Mouse (Mus musculus) liver, embryonic 14.5 days (tissue): ENCODE results near the gene Mansc1. TPM values are rescaled to one million over a fixed set of nuclear protein-coding genes. Genes with fewer than 3 reads are reported as not detected.

ENCODE experiments used
- ATAC-seq: fragments of 200-750 bp; cut with Nextera tagmentation; 2 replicates; pipeline ENCODE4 v1.8.0; 2017; ENCODE audit warnings: moderate number of reproducible peaks, mild to moderate bottlenecking, moderate library complexity; ENCODE audit not compliant: insufficient read depth
- DNase-seq, 3 experiments: peaks; one replicate each; pipeline ENCODE4 v3.0.0-alpha.2; 2012 to 2013; ENCODE audit warnings: low read depth in 3 of 3, low spot score in 3 of 3
- H3K27ac ChIP-seq: fragments of 300-500 bp; sonication (generic); 2 replicates; pipeline ENCODE4 v1.5.1; 2014; ENCODE audit warnings: moderate library complexity, mild to moderate bottlenecking, control low read depth, inconsistent platforms
- H3K27me3 ChIP-seq: fragments of 300-500 bp; sonication (generic); 2 replicates; pipeline ENCODE4 v1.6.1; 2014; ENCODE audit warnings: mild to moderate bottlenecking, low read length, moderate library complexity; ENCODE audit not compliant: control insufficient read depth, insufficient read depth
- H3K36me3 ChIP-seq: fragments of 300-500 bp; sonication (generic); replicated peaks from 2 replicates; pipeline ENCODE4 v1.6.1; 2014; ENCODE audit warnings: low read depth; ENCODE audit not compliant: control insufficient read depth, insufficient read depth
- H3K4me1 ChIP-seq, 2 experiments: fragments of 200-500 bp in 1 of 2; fragments of 300-500 bp in 1 of 2; sonication (generic) in 1 of 2; replicated peaks; 2 replicates each; pipeline ENCODE4 v1.6.1; 2012 to 2014; ENCODE audit warnings: antibody characterized with exemption in 1 of 2, inconsistent platforms in 1 of 2, low read length in 1 of 2; ENCODE audit not compliant: control insufficient read depth in 2 of 2, insufficient read depth in 2 of 2
- H3K4me2 ChIP-seq: fragments of 300-500 bp; sonication (generic); 2 replicates; pipeline ENCODE4 v1.6.1; 2014; ENCODE audit warnings: low read depth, mild to moderate bottlenecking, control low read depth, moderate library complexity
- H3K4me3 ChIP-seq, 2 experiments: fragments of 200-500 bp in 1 of 2; fragments of 300-500 bp in 1 of 2; sonication (generic) in 1 of 2; 2 replicates each; pipeline ENCODE4 v1.5.1; 2012 to 2014; ENCODE audit warnings: low read depth in 2 of 2, low read length in 2 of 2, mild to moderate bottlenecking in 2 of 2, control low read depth in 1 of 2, inconsistent platforms in 1 of 2, moderate library complexity in 1 of 2; ENCODE audit not compliant: insufficient read depth in 1 of 2
- H3K9ac ChIP-seq: fragments of 300-500 bp; sonication (generic); replicated peaks from 2 replicates; pipeline ENCODE4 v1.6.1; 2014; ENCODE audit warnings: mild to moderate bottlenecking, control low read depth, moderate library complexity
- H3K9me3 ChIP-seq: fragments of 300-500 bp; sonication (generic); 2 replicates; pipeline ENCODE4 v1.6.1; 2016; ENCODE audit warnings: low read length, mixed read lengths; ENCODE audit not compliant: control insufficient read depth
- CTCF ChIP-seq: IDR thresholded peaks from 2 replicates; pipeline ENCODE4 v1.5.1; 2016; ENCODE audit warnings: antibody characterized with exemption, low read depth, control low read depth
- EP300 ChIP-seq: IDR thresholded peaks from 2 replicates; pipeline ENCODE4 v1.6.1; 2016; ENCODE audit warnings: antibody characterized with exemption, low read depth
- WGBS: fragments of 180-500 bp; shearing (Covaris S2); extraction: QIAGEN DNeasy Blood & Tissue Kit; methylation state at CpG from one replicate; pipeline ENCODE4 v1.1.7; 2014; ENCODE audit not compliant: insufficient replicate concordance; 5-methylcytosine and 5-hydroxymethylcytosine counted together
- polyA plus RNA-seq, 2 experiments: library from polyadenylated mRNA; depleted of rRNA in 1 of 2; stranded (reverse) in 1 of 2; unstranded in 1 of 2; fragments of >200 nt; fragmentation: Nextera tagmentation in 1 of 2; extraction: Ambion mirVana in 1 of 2; gene quantifications; 2 replicates each; pipeline versions ENCODE4 v1.2.1 to v1.2.3; 2012 to 2014

Gene Mansc1
- polyA plus RNA-seq, 2 experiments: 0.52 to 0.55 TPM

- H3K9ac ChIP-seq: no peak overlapping the region
- H3K4me2 ChIP-seq: no peak overlapping the region
- H3K27ac ChIP-seq: no peak overlapping the region
- WGBS: 51% methylated on average over 3 of the region's 3 CpGs
- H3K4me1 ChIP-seq: no peaks in the 10 kb centered on the region
- H3K27me3 ChIP-seq: no peaks in the 10 kb centered on the region
- H3K4me3 ChIP-seq: no peak overlapping the region
- H3K9me3 ChIP-seq: no peaks in the 10 kb centered on the region
- H3K36me3 ChIP-seq: no peaks in the 10 kb centered on the region
- ATAC-seq: no peak
- no peak for TF ChIP-seq EP300
- no peak for TF ChIP-seq CTCF
- no peak for DNase-seq
These were observed 57.0 kb downstream of the Mansc1 start for GRCm38 (mm10) chr6:134575288-134575741.

- no peak for TF ChIP-seq EP300
- TF ChIP-seq CTCF: no peak
- H3K36me3 ChIP-seq: no peaks in the 10 kb centered on the region
- H3K4me1 ChIP-seq: peaks cover 0 to 8% of the 10 kb centered on the region in 2 experiments
- H3K4me2 ChIP-seq: no peak overlapping the region
- ATAC-seq: no peak
- H3K27ac ChIP-seq: no peak overlapping the region
- H3K27me3 ChIP-seq: no peaks in the 10 kb centered on the region
- WGBS: 76% methylated on average over 5 of the region's 5 CpGs
- no peaks in the 10 kb centered on the region for H3K9me3 ChIP-seq
- no peak overlapping the region for H3K9ac ChIP-seq
- no peak overlapping the region for H3K4me3 ChIP-seq
- DNase-seq: no peak
These were observed 64.2 kb downstream of the Mansc1 start for GRCm38 (mm10) chr6:134567986-134568556.

GRCm38 (mm10) chr6:134566818-134567485, 65.3 kb downstream of the Mansc1 start, which contains the start of gene Lrp6:
Gene Lrp6 (minus strand): TSS chr6:134566965.
- Histone ChIP-seq H3K27ac (no peak within 1 kb of the TSS; the same call in 1 of the 2 replicates), H3K4me2 (peak within 1 kb of the TSS; percentile 84), H3K36me3 (no peaks in the 10 kb centered on the region), H3K4me1 (peaks cover 0 to 13% of the 10 kb centered on the region in 2 experiments), H3K9ac (peak within 1 kb of the TSS; percentile 78), H3K27me3 (no peaks in the 10 kb centered on the region), H3K4me3 (peak within 1 kb of the TSS; percentile 75 to 98), H3K9me3 (no peaks in the 10 kb centered on the region)
- WGBS: under 1% methylated on average over 91 of the region's 99 CpGs
- DNase-seq: peak; percentile 56 to 64 (median 59)
- peak; percentile 88 for ATAC-seq
- TF ChIP-seq EP300 (no peak), CTCF (no peak)

GRCm38 (mm10) chr6:134566248-134566817, 66.0 kb downstream of the Mansc1 start:
- Histone ChIP-seq H3K9ac (peak overlapping the region; percentile 78), H3K4me1 (peaks cover 0 to 13% of the 10 kb centered on the region in 2 experiments), H3K27me3 (no peaks in the 10 kb centered on the region), H3K27ac (no peak overlapping the region; the same call in 1 of the 2 replicates), H3K4me2 (peak overlapping the region; percentile 84), H3K9me3 (no peaks in the 10 kb centered on the region), H3K36me3 (no peaks in the 10 kb centered on the region), H3K4me3 (peak overlapping the region; percentile 75 to 98)
- under 1% methylated on average over 22 of the region's 64 CpGs for WGBS
- TF ChIP-seq EP300 (no peak), CTCF (no peak)
- DNase-seq (no peak), ATAC-seq (peak; percentile 44)

GRCm38 (mm10) chr6:134565606-134566247, 66.6 kb downstream of the Mansc1 start:
- DNase-seq (no peak), ATAC-seq (no peak)
- H3K36me3 ChIP-seq: no peaks in the 10 kb centered on the region
- WGBS: 4% methylated on average over 19 of the region's 19 CpGs
- TF ChIP-seq EP300 (no peak), CTCF (no peak)
- H3K9ac ChIP-seq: peak overlapping the region; percentile 78
- no peak overlapping the region for H3K27ac ChIP-seq
- H3K27me3 ChIP-seq: no peaks in the 10 kb centered on the region
- peak overlapping the region; percentile 84 for H3K4me2 ChIP-seq
- H3K4me1 ChIP-seq: peaks cover 0 to 13% of the 10 kb centered on the region in 2 experiments
- H3K4me3 ChIP-seq: peak overlapping the region; percentile 75 to 98
- H3K9me3 ChIP-seq: no peaks in the 10 kb centered on the region
